Mouse (Mus musculus): ENCODE results near the gene Leo1. TPM values are rescaled to one million over a fixed set of nuclear protein-coding genes. Genes with fewer than 3 reads are reported as not detected.

The Leo1 gene
- polyA plus RNA-seq, 2 experiments, result 8.2 to 10.8 TPM

- WGBS (ENCODE audit: insufficient replicate concordance), result 86% methylated on average over 3 of the region's 3 CpGs
- no peak for DNase-seq (ENCODE audit: low read depth in 3 of 3, low spot score in 3 of 3)
- Histone ChIP-seq H3K27ac (no peak overlapping the region), H3K9ac (replicated peaks) (no peak overlapping the region), H3K27me3 (ENCODE audit: control insufficient read depth, insufficient read depth, low read length) (no peaks in the 10 kb centered on the region), H3K4me3 (ENCODE audit: insufficient read depth in 1 of 2, low read depth in 2 of 2, low read length in 2 of 2) (no peak overlapping the region), H3K9me3 (ENCODE audit: control insufficient read depth, low read length) (no peaks in the 10 kb centered on the region), H3K4me1 (replicated peaks; ENCODE audit: control insufficient read depth in 2 of 2, insufficient read depth in 2 of 2, low read length in 1 of 2) (no peaks in the 10 kb centered on the region), H3K4me2 (ENCODE audit: low read depth) (no peak overlapping the region), H3K36me3 (replicated peaks; ENCODE audit: control insufficient read depth, insufficient read depth, low read depth) (peaks cover 9% of the 10 kb centered on the region)
- TF ChIP-seq CTCF (IDR thresholded peaks at IDR 0.05; ENCODE audit: low read depth) (no peak), EP300 (IDR thresholded peaks at IDR 0.05; ENCODE audit: low read depth) (no peak)
- no peak for ATAC-seq (ENCODE audit: insufficient read depth)
Measured at GRCm38 (mm10) chr9:75467581-75467980, 26.3 kb downstream of the Leo1 start.

- TF ChIP-seq EP300 (IDR thresholded peaks at IDR 0.05; ENCODE audit: low read depth) (no peak), CTCF (IDR thresholded peaks at IDR 0.05; ENCODE audit: low read depth) (peak; percentile 43; the same call in 1 of the 2 replicates)
- no peak for ATAC-seq (ENCODE audit: insufficient read depth)
Measured at GRCm38 (mm10) chr9:75468297-75468696, 27.0 kb downstream of the Leo1 start.

GRCm38 (mm10) chr9:75477212-75477611 is 35.9 kb downstream of the Leo1 start:
- no peak overlapping the region for H3K9ac ChIP-seq (replicated peaks)
- H3K27me3 ChIP-seq (ENCODE audit: control insufficient read depth, insufficient read depth, low read length), result no peaks in the 10 kb centered on the region
- H3K4me3 ChIP-seq (ENCODE audit: insufficient read depth in 1 of 2, low read depth in 2 of 2, low read length in 2 of 2), result no peak overlapping the region
- DNase-seq (ENCODE audit: low read depth in 3 of 3, low spot score in 3 of 3) (no peak), ATAC-seq (ENCODE audit: insufficient read depth) (no peak)
- no peak overlapping the region for H3K4me2 ChIP-seq (ENCODE audit: low read depth)
- H3K27ac ChIP-seq, result no peak overlapping the region
- TF ChIP-seq CTCF (IDR thresholded peaks at IDR 0.05; ENCODE audit: low read depth), result no peak
- no peak for TF ChIP-seq EP300 (IDR thresholded peaks at IDR 0.05; ENCODE audit: low read depth)
- no peaks in the 10 kb centered on the region for H3K9me3 ChIP-seq (ENCODE audit: control insufficient read depth, low read length)
- H3K4me1 ChIP-seq (replicated peaks; ENCODE audit: control insufficient read depth in 2 of 2, insufficient read depth in 2 of 2, low read length in 1 of 2), result no peaks in the 10 kb centered on the region
- no peaks in the 10 kb centered on the region for H3K36me3 ChIP-seq (replicated peaks; ENCODE audit: control insufficient read depth, insufficient read depth, low read depth)
- 38% methylated on average over 3 of the region's 3 CpGs for WGBS (ENCODE audit: insufficient replicate concordance)

More at GRCm38 (mm10) chr9:75468297-75468696, 27.0 kb downstream of the Leo1 start:
- Histone ChIP-seq H3K4me1 (replicated peaks; ENCODE audit: control insufficient read depth in 2 of 2, insufficient read depth in 2 of 2, low read length in 1 of 2) (no peaks in the 10 kb centered on the region), H3K4me3 (ENCODE audit: insufficient read depth in 1 of 2, low read depth in 2 of 2, low read length in 2 of 2) (no peak overlapping the region), H3K27me3 (ENCODE audit: control insufficient read depth, insufficient read depth, low read length) (no peaks in the 10 kb centered on the region), H3K27ac (no peak overlapping the region), H3K36me3 (replicated peaks; ENCODE audit: control insufficient read depth, insufficient read depth, low read depth) (peaks cover 8% of the 10 kb centered on the region), H3K4me2 (ENCODE audit: low read depth) (no peak overlapping the region), H3K9me3 (ENCODE audit: control insufficient read depth, low read length) (no peaks in the 10 kb centered on the region), H3K9ac (replicated peaks) (no peak overlapping the region)
- WGBS (ENCODE audit: insufficient replicate concordance), result 76% methylated on average over 14 of the region's 14 CpGs
- DNase-seq (ENCODE audit: low read depth in 3 of 3, low spot score in 3 of 3), result peak; percentile 2 to 9 (median 5)

GRCm38 (mm10) chr9:75479106-75479725 is 37.9 kb downstream of the Leo1 start:
- no peak overlapping the region for H3K9ac ChIP-seq (replicated peaks)
- H3K4me1 ChIP-seq (replicated peaks; ENCODE audit: control insufficient read depth in 2 of 2, insufficient read depth in 2 of 2, low read length in 1 of 2), result no peaks in the 10 kb centered on the region
- 67% methylated on average over 8 of the region's 8 CpGs for WGBS (ENCODE audit: insufficient replicate concordance)
- DNase-seq (ENCODE audit: low read depth in 3 of 3, low spot score in 3 of 3) (no peak), ATAC-seq (ENCODE audit: insufficient read depth) (no peak)
- H3K36me3 ChIP-seq (replicated peaks; ENCODE audit: control insufficient read depth, insufficient read depth, low read depth), result no peaks in the 10 kb centered on the region
- no peaks in the 10 kb centered on the region for H3K27me3 ChIP-seq (ENCODE audit: control insufficient read depth, insufficient read depth, low read length)
- H3K9me3 ChIP-seq (ENCODE audit: control insufficient read depth, low read length), result no peaks in the 10 kb centered on the region
- no peak for TF ChIP-seq EP300 (IDR thresholded peaks at IDR 0.05; ENCODE audit: low read depth)
- TF ChIP-seq CTCF (IDR thresholded peaks at IDR 0.05; ENCODE audit: low read depth), result no peak
- H3K4me3 ChIP-seq (ENCODE audit: insufficient read depth in 1 of 2, low read depth in 2 of 2, low read length in 2 of 2), result no peak overlapping the region
- H3K4me2 ChIP-seq (ENCODE audit: low read depth), result no peak overlapping the region
- no peak overlapping the region for H3K27ac ChIP-seq

- H3K4me2 ChIP-seq (ENCODE audit: low read depth), result no peak overlapping the region
- no peak overlapping the region for H3K4me3 ChIP-seq (ENCODE audit: insufficient read depth in 1 of 2, low read depth in 2 of 2, low read length in 2 of 2)
- H3K4me1 ChIP-seq (replicated peaks; ENCODE audit: control insufficient read depth in 2 of 2, insufficient read depth in 2 of 2, low read length in 1 of 2), result no peaks in the 10 kb centered on the region
- H3K36me3 ChIP-seq (replicated peaks; ENCODE audit: control insufficient read depth, insufficient read depth, low read depth), result no peaks in the 10 kb centered on the region
- no peak for ATAC-seq (ENCODE audit: insufficient read depth)
- no peak for DNase-seq (ENCODE audit: low read depth in 3 of 3, low spot score in 3 of 3)
- TF ChIP-seq CTCF (IDR thresholded peaks at IDR 0.05; ENCODE audit: low read depth) (no peak), EP300 (IDR thresholded peaks at IDR 0.05; ENCODE audit: low read depth) (no peak)
- no peaks in the 10 kb centered on the region for H3K27me3 ChIP-seq (ENCODE audit: control insufficient read depth, insufficient read depth, low read length)
- no peak overlapping the region for H3K27ac ChIP-seq
- H3K9me3 ChIP-seq (ENCODE audit: control insufficient read depth, low read length), result no peaks in the 10 kb centered on the region
- 70% methylated on average over 5 of the region's 5 CpGs for WGBS (ENCODE audit: insufficient replicate concordance)
- no peak overlapping the region for H3K9ac ChIP-seq (replicated peaks)
Measured at GRCm38 (mm10) chr9:75480536-75481075, 39.3 kb downstream of the Leo1 start.

Data from liver, embryonic 14.5 days (tissue).